Mouse (Mus musculus): ENCODE results near the gene Stpg4. TPM values are rescaled to one million over a fixed set of nuclear protein-coding genes. Genes with fewer than 3 reads are reported as not detected.

Stpg4 gene
- total and polyA plus RNA-seq, 2 experiments from 2014 or later, result not detected

- Histone ChIP-seq H3K27me3 (ENCODE audit: control insufficient read depth, insufficient read depth, low read length) (no peaks in the 10 kb centered on the region), H3K9ac (replicated peaks; ENCODE audit: low read depth, low read length) (no peak overlapping the region), H3K36me3 (replicated peaks; ENCODE audit: control insufficient read depth, insufficient read depth, low read length) (no peaks in the 10 kb centered on the region), H3K4me1 (ENCODE audit: control insufficient read depth, insufficient read depth) (peaks cover 22% of the 10 kb centered on the region), H3K4me2 (ENCODE audit: low read depth, low read length) (no peak overlapping the region), H3K27ac (ENCODE audit: low read depth) (no peak overlapping the region), H3K4me3 (ENCODE audit: low read depth, low read length) (no peak overlapping the region), H3K9me3 (replicated peaks; ENCODE audit: control insufficient read depth, low read length) (no peaks in the 10 kb centered on the region)
- TF ChIP-seq CTCF (IDR thresholded peaks at IDR 0.05; ENCODE audit: low read depth) (no peak), EP300 (IDR thresholded peaks at IDR 0.05; ENCODE audit: low read depth) (no peak)
- ATAC-seq (ENCODE audit: insufficient read depth, low read depth), result no peak
- DNase-seq (ENCODE audit: low spot score), result no peak
- 63% methylated on average over 8 of the region's 8 CpGs for WGBS
These were observed 62.3 kb downstream of the Stpg4 start for GRCm38 (mm10) chr17:87365268-87365667.

GRCm38 (mm10) chr17:87364108-87364507 is 63.4 kb downstream of the Stpg4 start:
- 83% methylated on average over 15 of the region's 15 CpGs for WGBS
- no peak overlapping the region for H3K9ac ChIP-seq (replicated peaks; ENCODE audit: low read depth, low read length)
- no peak overlapping the region for H3K4me2 ChIP-seq (ENCODE audit: low read depth, low read length)
- H3K9me3 ChIP-seq (replicated peaks; ENCODE audit: control insufficient read depth, low read length), result no peaks in the 10 kb centered on the region
- TF ChIP-seq CTCF (IDR thresholded peaks at IDR 0.05; ENCODE audit: low read depth) (no peak), EP300 (IDR thresholded peaks at IDR 0.05; ENCODE audit: low read depth) (no peak)
- H3K27ac ChIP-seq (ENCODE audit: low read depth), result no peak overlapping the region
- DNase-seq (ENCODE audit: low spot score) (no peak), ATAC-seq (ENCODE audit: insufficient read depth, low read depth) (no peak)
- no peaks in the 10 kb centered on the region for H3K36me3 ChIP-seq (replicated peaks; ENCODE audit: control insufficient read depth, insufficient read depth, low read length)
- peaks cover 19% of the 10 kb centered on the region for H3K4me1 ChIP-seq (ENCODE audit: control insufficient read depth, insufficient read depth)
- H3K27me3 ChIP-seq (ENCODE audit: control insufficient read depth, insufficient read depth, low read length), result no peaks in the 10 kb centered on the region
- no peak overlapping the region for H3K4me3 ChIP-seq (ENCODE audit: low read depth, low read length)

GRCm38 (mm10) chr17:87361132-87361531 is 66.4 kb downstream of the Stpg4 start:
- Histone ChIP-seq H3K27ac (ENCODE audit: low read depth) (no peak overlapping the region), H3K9ac (replicated peaks; ENCODE audit: low read depth, low read length) (no peak overlapping the region), H3K36me3 (replicated peaks; ENCODE audit: control insufficient read depth, insufficient read depth, low read length) (no peaks in the 10 kb centered on the region), H3K9me3 (replicated peaks; ENCODE audit: control insufficient read depth, low read length) (no peaks in the 10 kb centered on the region), H3K4me1 (ENCODE audit: control insufficient read depth, insufficient read depth) (no peaks in the 10 kb centered on the region; the same call in 1 of the 2 replicates), H3K4me3 (ENCODE audit: low read depth, low read length) (no peak overlapping the region), H3K4me2 (ENCODE audit: low read depth, low read length) (no peak overlapping the region), H3K27me3 (ENCODE audit: control insufficient read depth, insufficient read depth, low read length) (no peaks in the 10 kb centered on the region)
- WGBS, result 66% methylated on average over 3 of the region's 3 CpGs
- DNase-seq (ENCODE audit: low spot score) (no peak), ATAC-seq (ENCODE audit: insufficient read depth, low read depth) (no peak)
- TF ChIP-seq EP300 (IDR thresholded peaks at IDR 0.05; ENCODE audit: low read depth), result no peak
- no peak for TF ChIP-seq CTCF (IDR thresholded peaks at IDR 0.05; ENCODE audit: low read depth)

- Histone ChIP-seq H3K4me3 (ENCODE audit: low read depth, low read length) (no peak overlapping the region), H3K27me3 (ENCODE audit: control insufficient read depth, insufficient read depth, low read length) (no peaks in the 10 kb centered on the region), H3K36me3 (replicated peaks; ENCODE audit: control insufficient read depth, insufficient read depth, low read length) (no peaks in the 10 kb centered on the region), H3K4me1 (ENCODE audit: control insufficient read depth, insufficient read depth) (peaks cover under 1% of the 10 kb centered on the region), H3K27ac (ENCODE audit: low read depth) (no peak overlapping the region), H3K4me2 (ENCODE audit: low read depth, low read length) (no peak overlapping the region), H3K9me3 (replicated peaks; ENCODE audit: control insufficient read depth, low read length) (no peaks in the 10 kb centered on the region), H3K9ac (replicated peaks; ENCODE audit: low read depth, low read length) (no peak overlapping the region)
- no peak for DNase-seq (ENCODE audit: low spot score)
- no peak for TF ChIP-seq EP300 (IDR thresholded peaks at IDR 0.05; ENCODE audit: low read depth)
- no peak for TF ChIP-seq CTCF (IDR thresholded peaks at IDR 0.05; ENCODE audit: low read depth)
- 88% methylated on average over 9 of the region's 9 CpGs for WGBS
- no peak for ATAC-seq (ENCODE audit: insufficient read depth, low read depth)
These were observed 70.0 kb downstream of the Stpg4 start for GRCm38 (mm10) chr17:87357506-87357905.

GRCm38 (mm10) chr17:87356261-87356660 is 71.3 kb downstream of the Stpg4 start:
- Histone ChIP-seq H3K4me2 (ENCODE audit: low read depth, low read length) (no peak overlapping the region), H3K27me3 (ENCODE audit: control insufficient read depth, insufficient read depth, low read length) (no peaks in the 10 kb centered on the region), H3K27ac (ENCODE audit: low read depth) (no peak overlapping the region), H3K36me3 (replicated peaks; ENCODE audit: control insufficient read depth, insufficient read depth, low read length) (no peaks in the 10 kb centered on the region), H3K9me3 (replicated peaks; ENCODE audit: control insufficient read depth, low read length) (no peaks in the 10 kb centered on the region), H3K9ac (replicated peaks; ENCODE audit: low read depth, low read length) (no peak overlapping the region), H3K4me3 (ENCODE audit: low read depth, low read length) (no peak overlapping the region), H3K4me1 (ENCODE audit: control insufficient read depth, insufficient read depth) (peaks cover 11% of the 10 kb centered on the region)
- DNase-seq (ENCODE audit: low spot score) (no peak), ATAC-seq (ENCODE audit: insufficient read depth, low read depth) (no peak)
- 90% methylated on average over 5 of the region's 5 CpGs for WGBS
- TF ChIP-seq CTCF (IDR thresholded peaks at IDR 0.05; ENCODE audit: low read depth), result no peak
- no peak for TF ChIP-seq EP300 (IDR thresholded peaks at IDR 0.05; ENCODE audit: low read depth)

GRCm38 (mm10) chr17:87355456-87355855 is 72.1 kb downstream of the Stpg4 start:
- H3K36me3 ChIP-seq (replicated peaks; ENCODE audit: control insufficient read depth, insufficient read depth, low read length), result no peaks in the 10 kb centered on the region
- H3K27me3 ChIP-seq (ENCODE audit: control insufficient read depth, insufficient read depth, low read length), result no peaks in the 10 kb centered on the region
- no peak overlapping the region for H3K9ac ChIP-seq (replicated peaks; ENCODE audit: low read depth, low read length)
- DNase-seq (ENCODE audit: low spot score) (no peak), ATAC-seq (ENCODE audit: insufficient read depth, low read depth) (no peak)
- no peak for TF ChIP-seq EP300 (IDR thresholded peaks at IDR 0.05; ENCODE audit: low read depth)
- no peak overlapping the region for H3K27ac ChIP-seq (ENCODE audit: low read depth)
- peaks cover 19% of the 10 kb centered on the region for H3K4me1 ChIP-seq (ENCODE audit: control insufficient read depth, insufficient read depth)
- no peak overlapping the region for H3K4me3 ChIP-seq (ENCODE audit: low read depth, low read length)
- no peak overlapping the region for H3K4me2 ChIP-seq (ENCODE audit: low read depth, low read length)
- no peaks in the 10 kb centered on the region for H3K9me3 ChIP-seq (replicated peaks; ENCODE audit: control insufficient read depth, low read length)
- 56% methylated on average over 8 of the region's 8 CpGs for WGBS
